Mouse (Mus musculus) c-Kit-positive CD71-positive TER-119-positive erythroid progenitor cells, embryonic 14.5 days (primary cell): ENCODE data around the gene Entpd2.
A peak's percentile ranks its signal among the peaks of the same experiment; 100 is the strongest.
"Not testable (repeated sequence)": the region's sequence is repeated elsewhere in the genome, so short reads cannot be mapped to it uniquely, and the experiment has no call there.

Source experiments
- DNase-seq: peaks from one replicate; pipeline ENCODE4 v3.0.0-alpha.2; 2013; ENCODE audit warnings: low spot score

The Entpd2 gene

GRCm38 (mm10) chr2:25394281-25395221, 1.1 kb upstream of the Entpd2 start:
- no peak for DNase-seq

GRCm38 (mm10) chr2:25396597-25396983, 916 bp downstream of the Entpd2 start:
- no peak for DNase-seq

- DNase-seq, result no peak
Measured at GRCm38 (mm10) chr2:25397010-25397409, 1.3 kb downstream of the Entpd2 start.

GRCm38 (mm10) chr2:25398065-25398464, 2.4 kb downstream of the Entpd2 start:
- DNase-seq, result no peak

- no peak for DNase-seq
Measured at GRCm38 (mm10) chr2:25399051-25399450, 3.4 kb downstream of the Entpd2 start, which contains the start of gene Npdc1. Gene Npdc1, plus strand, starts transcription at chr2:25399351.

GRCm38 (mm10) chr2:25400291-25400690, 4.6 kb downstream of the Entpd2 start:
- DNase-seq, result no peak

- DNase-seq, result no peak
Measured at GRCm38 (mm10) chr2:25400764-25401163, 5.1 kb downstream of the Entpd2 start.

GRCm38 (mm10) chr2:25402377-25402971, 6.8 kb downstream of the Entpd2 start:
- peak; percentile 80 for DNase-seq

- DNase-seq, result no peak
Measured at GRCm38 (mm10) chr2:25402972-25403601, 7.4 kb downstream of the Entpd2 start.

GRCm38 (mm10) chr2:25403994-25404393, 8.3 kb downstream of the Entpd2 start:
- no peak for DNase-seq

GRCm38 (mm10) chr2:25408908-25409307, 13.2 kb downstream of the Entpd2 start:
- no peak for DNase-seq

GRCm38 (mm10) chr2:25413436-25413835, 17.8 kb downstream of the Entpd2 start:
- DNase-seq, result not testable (repeated sequence)

- DNase-seq, result no peak
Measured at GRCm38 (mm10) chr2:25417426-25417825, 21.8 kb downstream of the Entpd2 start.

- no peak for DNase-seq
Measured at GRCm38 (mm10) chr2:25421896-25422295, 26.2 kb downstream of the Entpd2 start.

- no peak for DNase-seq
Measured at GRCm38 (mm10) chr2:25422587-25423410, 27.1 kb downstream of the Entpd2 start, which contains the start of gene Fut7. Gene Fut7, plus strand, starts transcription at chr2:25423267.

- DNase-seq, result no peak
Measured at GRCm38 (mm10) chr2:25423626-25424025, 28.0 kb downstream of the Entpd2 start.

- DNase-seq, result no peak
Measured at GRCm38 (mm10) chr2:25425481-25425880, 29.8 kb downstream of the Entpd2 start.

GRCm38 (mm10) chr2:25426721-25427191, 31.1 kb downstream of the Entpd2 start:
- DNase-seq, result peak; percentile 66

GRCm38 (mm10) chr2:25427256-25427655, 31.6 kb downstream of the Entpd2 start:
- DNase-seq, result no peak

- DNase-seq, result peak; percentile 86
Measured at GRCm38 (mm10) chr2:25428442-25429236, 33.0 kb downstream of the Entpd2 start, which contains the start of gene Abca2. Gene Abca2, plus strand, starts transcription at chr2:25428703.
